Comparison of ENCODE assay signal across 16 mouse cellular contexts in genomic region chr16:94331233-94331885, GRCm38 (mm10). TPM values are rescaled to one million over a fixed set of nuclear protein-coding genes. Genes with fewer than 3 reads are reported as not detected.
DNase-seq lines count a peak whose midpoint lies in the region; ATAC-seq lines count a peak whose summit lies in the region.
"Had no signal": no experiment of that assay in that cellular context is flagged by ENCODE, and none has a peak within 500 bp of the region (broad histone marks: within the 10 kb centered on the region; RNA-seq: fewer than 3 reads in every experiment).

No protein-coding gene starts in this region.

- no peak overlapping the region for H3K27ac ChIP-seq in liver, embryonic 12.5 days
- H3K27ac ChIP-seq: embryonic facial prominence, embryonic 10.5 days; embryonic facial prominence, embryonic 13.5 days; hindbrain, embryonic 12.5 days; hindbrain, embryonic 15.5 days; intestine, embryonic 15.5 days had no signal

- no peak overlapping the region for H3K4me2 ChIP-seq in liver, embryonic 12.5 days
- H3K4me2 ChIP-seq: embryonic facial prominence, embryonic 13.5 days; forebrain, embryonic 13.5 days; heart, embryonic 11.5 days; hindbrain, embryonic 12.5 days; hindbrain, embryonic 15.5 days; intestine, embryonic 15.5 days had no signal

- no peaks in the 10 kb centered on the region for H3K9me3 ChIP-seq in liver, embryonic 12.5 days (replicated peaks)
- H3K9me3 ChIP-seq: embryonic facial prominence, embryonic 10.5 days; embryonic facial prominence, embryonic 13.5 days; forebrain, embryonic 10.5 days; forebrain, embryonic 13.5 days; hindbrain, embryonic 12.5 days; hindbrain, embryonic 15.5 days; intestine, embryonic 15.5 days had no signal

- peaks cover 26% of the 10 kb centered on the region for H3K4me1 ChIP-seq in liver, embryonic 12.5 days

- no peak for DNase-seq in liver
- DNase-seq in thymus, postnatal 14 days = no peak
- no peak for DNase-seq in cerebellum, postnatal 14 days
- DNase-seq: adrenal gland, adult 8-10 months had no signal

- no peak overlapping the region for H3K9ac ChIP-seq in liver, embryonic 12.5 days
- H3K9ac ChIP-seq: embryonic facial prominence, embryonic 13.5 days; forebrain, embryonic 13.5 days; hindbrain, embryonic 12.5 days; hindbrain, embryonic 15.5 days; intestine, embryonic 15.5 days had no signal

- H3K36me3 ChIP-seq in liver, embryonic 12.5 days = no peaks in the 10 kb centered on the region
- H3K36me3 ChIP-seq: embryonic facial prominence, embryonic 10.5 days; embryonic facial prominence, embryonic 13.5 days; forebrain, embryonic 10.5 days; hindbrain, embryonic 12.5 days; hindbrain, embryonic 15.5 days; intestine, embryonic 15.5 days had no signal

- ATAC-seq in liver, embryonic 12.5 days = 0 out of 2 replicates have a peak, but pooled peaks have one; percentile 9
- 0 out of 2 replicates have a peak, but pooled peaks have one; percentile 7 for ATAC-seq in granulocyte monocyte progenitor cell, adult 5-6 weeks (replicated peaks; ENCODE audit: poor library complexity, severe bottlenecking)
- 0 out of 2 replicates have a peak, but pooled peaks have one; percentile 8 for ATAC-seq in megakaryocyte-erythroid progenitor cell, adult 5-6 weeks (replicated peaks; ENCODE audit: low FRiP score, low TSS enrichment, poor library complexity, severe bottlenecking)
- ATAC-seq: intestine, embryonic 15.5 days had no signal

- peaks cover 45% of the 10 kb centered on the region for H3K27me3 ChIP-seq in liver, embryonic 12.5 days (replicated peaks)

- 60% methylated on average over 9 of the region's 9 CpGs for WGBS in liver, embryonic 12.5 days (ENCODE audit: insufficient replicate concordance)

- no peak overlapping the region for H3K4me3 ChIP-seq in liver, embryonic 12.5 days
- H3K4me3 ChIP-seq: embryonic facial prominence, embryonic 10.5 days; embryonic facial prominence, embryonic 13.5 days; erythroblast, embryonic 14.5 days; forebrain, embryonic 10.5 days; forebrain, embryonic 13.5 days; hindbrain, embryonic 12.5 days; hindbrain, embryonic 15.5 days; intestine, embryonic 15.5 days had no signal

RNA-seq across cellular contexts. Expression of gene Ripply3, which starts 3.1 kb away (rescaled TPM):
- 2.4 and 3.1 TPM in 2 replicates for polyA plus RNA-seq in liver, embryonic 12.5 days (2016; fragmentation: Nextera tagmentation; extraction: Ambion mirVana)
- not detected in 2 replicates for total RNA-seq in granulocyte monocyte progenitor cell, adult 5-6 weeks (2014; fragmentation: Nextera tagmentation)
- total RNA-seq in granulocyte monocyte progenitor cell, adult 5-6 weeks (2017) = not detected in 2 replicates
- total RNA-seq in megakaryocyte-erythroid progenitor cell, adult 5-6 weeks (2014; fragmentation: Nextera tagmentation) = 0.32 and 0.39 TPM in 2 replicates
- 0.46 and 2.2 TPM in 2 replicates for total RNA-seq in megakaryocyte-erythroid progenitor cell, adult 5-6 weeks (2017)
- polyA plus RNA-seq: erythroblast, embryonic 14.5 days had no signal

RNA-seq across cellular contexts. Expression of gene Hlcs, which starts 18.0 kb away (rescaled TPM):
- 4.4 and 4.9 TPM in 2 replicates for polyA plus RNA-seq in liver, embryonic 12.5 days (2016; fragmentation: Nextera tagmentation; extraction: Ambion mirVana)
- total RNA-seq in granulocyte monocyte progenitor cell, adult 5-6 weeks (2014; fragmentation: Nextera tagmentation) = 6.9 and 11.7 TPM in 2 replicates
- total RNA-seq in granulocyte monocyte progenitor cell, adult 5-6 weeks (2017) = 6.2 and 6.7 TPM in 2 replicates
- 5.6 and 5.9 TPM in 2 replicates for total RNA-seq in megakaryocyte-erythroid progenitor cell, adult 5-6 weeks (2014; fragmentation: Nextera tagmentation)
- total RNA-seq in megakaryocyte-erythroid progenitor cell, adult 5-6 weeks (2017) = 7.0 and 26.9 TPM in 2 replicates

RNA-seq across cellular contexts. Expression of gene Ttc3, which starts 39.1 kb away (rescaled TPM):
- 43.7 and 46.7 TPM in 2 replicates for polyA plus RNA-seq in liver, embryonic 12.5 days (2016; fragmentation: Nextera tagmentation; extraction: Ambion mirVana)
- total RNA-seq in granulocyte monocyte progenitor cell, adult 5-6 weeks (2014; fragmentation: Nextera tagmentation) = 63.4 and 64.2 TPM in 2 replicates
- 84.1 and 118 TPM in 2 replicates for total RNA-seq in granulocyte monocyte progenitor cell, adult 5-6 weeks (2017)
- total RNA-seq in megakaryocyte-erythroid progenitor cell, adult 5-6 weeks (2014; fragmentation: Nextera tagmentation) = 42.0 and 85.4 TPM in 2 replicates
- 155 and 210 TPM in 2 replicates for total RNA-seq in megakaryocyte-erythroid progenitor cell, adult 5-6 weeks (2017)

RNA-seq across cellular contexts. Expression of gene Pigp, which starts 40.3 kb away (rescaled TPM):
- polyA plus RNA-seq in liver, embryonic 12.5 days (2016; fragmentation: Nextera tagmentation; extraction: Ambion mirVana) = 52.3 and 53.7 TPM in 2 replicates
- total RNA-seq in granulocyte monocyte progenitor cell, adult 5-6 weeks (2014; fragmentation: Nextera tagmentation) = 38.2 and 48.2 TPM in 2 replicates
- total RNA-seq in granulocyte monocyte progenitor cell, adult 5-6 weeks (2017) = 13.4 and 26.4 TPM in 2 replicates
- total RNA-seq in megakaryocyte-erythroid progenitor cell, adult 5-6 weeks (2014; fragmentation: Nextera tagmentation) = 41.7 and 81.2 TPM in 2 replicates
- total RNA-seq in megakaryocyte-erythroid progenitor cell, adult 5-6 weeks (2017) = 23.6 and 28.0 TPM in 2 replicates
